Comparison of ENCODE assay signal across 16 mouse cellular contexts in genomic region chr12:40983021-40983420, GRCm38 (mm10).
"Had no signal": no experiment of that assay in that cellular context is flagged by ENCODE, and none has a peak within 500 bp of the region (broad histone marks: within the 10 kb centered on the region; RNA-seq: fewer than 3 reads in every experiment).

No protein-coding gene starts in this region.

- H3K9ac ChIP-seq: neural tube, embryonic 13.5 days; neural tube, embryonic 15.5 days; stomach, embryonic 15.5 days had no signal

- H3K4me1 ChIP-seq: neural tube, embryonic 13.5 days; neural tube, embryonic 15.5 days; stomach, embryonic 15.5 days had no signal

- H3K4me2 ChIP-seq: neural tube, embryonic 13.5 days; neural tube, embryonic 15.5 days; stomach, embryonic 15.5 days had no signal

- H3K9me3 ChIP-seq: neural tube, embryonic 13.5 days; neural tube, embryonic 15.5 days; stomach, embryonic 15.5 days had no signal

- H3K36me3 ChIP-seq: neural tube, embryonic 13.5 days; neural tube, embryonic 15.5 days; stomach, embryonic 15.5 days had no signal

- H3K27me3 ChIP-seq: neural tube, embryonic 13.5 days; neural tube, embryonic 15.5 days; stomach, embryonic 15.5 days had no signal

- DNase-seq: retina, postnatal 1 day; right cerebral cortex, adult 18-20 months; right cerebral cortex, postnatal 14 days; right cerebral cortex, postnatal 25 days; right cerebral cortex, postnatal 4 days; spleen, adult 18-20 months; thymus, adult 18-20 months; thymus, adult 2 months; thymus, postnatal 14 days; thymus, postnatal 25 days; thymus, postnatal 36 days; thymus, postnatal 4 days had no signal

- H3K27ac ChIP-seq: neural tube, embryonic 13.5 days; neural tube, embryonic 15.5 days; stomach, embryonic 15.5 days; stomach, postnatal 0 days had no signal

- H3K4me3 ChIP-seq: neural tube, embryonic 13.5 days; neural tube, embryonic 15.5 days; stomach, embryonic 15.5 days had no signal
